Mouse (Mus musculus) neural tube, embryonic 15.5 days (tissue): ENCODE data around the gene Nupr1. TPM values are rescaled to one million over a fixed set of nuclear protein-coding genes. Genes with fewer than 3 reads are reported as not detected.

Experiments
- ATAC-seq: fragments of 200-750 bp; cut with Nextera tagmentation; 2 replicates; pipeline ENCODE4 v1.8.0; 2017; ENCODE audit warnings: mild to moderate bottlenecking, moderate TSS enrichment, moderate library complexity; ENCODE audit not compliant: low FRiP score
- H3K27ac ChIP-seq: fragments of 300-500 bp; sonication (generic); replicated peaks from 2 replicates; pipeline ENCODE4 v1.5.1; 2015; ENCODE audit warnings: mild to moderate bottlenecking, inconsistent platforms
- H3K27me3 ChIP-seq: fragments of 300-500 bp; sonication (generic); replicated peaks from 2 replicates; pipeline ENCODE4 v1.6.1; 2015; ENCODE audit warnings: inconsistent platforms
- H3K36me3 ChIP-seq: fragments of 300-500 bp; sonication (generic); 2 replicates; pipeline ENCODE4 v1.6.1; 2015; ENCODE audit warnings: inconsistent platforms
- H3K4me1 ChIP-seq: fragments of 300-500 bp; sonication (generic); 2 replicates; pipeline ENCODE4 v1.6.1; 2015; ENCODE audit warnings: inconsistent platforms
- H3K4me2 ChIP-seq: fragments of 300-500 bp; sonication (generic); 2 replicates; pipeline ENCODE4 v1.6.1; 2015; ENCODE audit warnings: inconsistent platforms, mild to moderate bottlenecking, moderate library complexity
- H3K4me3 ChIP-seq: fragments of 300-500 bp; sonication (generic); replicated peaks from 2 replicates; pipeline ENCODE4 v1.5.1; 2015; ENCODE audit warnings: mild to moderate bottlenecking, inconsistent platforms
- H3K9ac ChIP-seq: fragments of 300-500 bp; sonication (generic); replicated peaks from 2 replicates; pipeline ENCODE4 v1.6.1; 2015; ENCODE audit warnings: mild to moderate bottlenecking, inconsistent platforms
- H3K9me3 ChIP-seq: fragments of 300-500 bp; sonication (generic); replicated peaks from 2 replicates; pipeline ENCODE4 v1.6.1; 2016; ENCODE audit warnings: inconsistent platforms
- WGBS: fragments of 180-500 bp; shearing (Covaris S2); methylation state at CpG from one replicate; pipeline ENCODE4 v1.1.7; 2015; ENCODE audit warnings: mixed read lengths; 5-methylcytosine and 5-hydroxymethylcytosine counted together
- polyA plus RNA-seq: library from polyadenylated mRNA; unstranded; fragments of >200 nt; fragmentation: Nextera tagmentation; extraction: Ambion mirVana; gene quantifications from 2 replicates; pipeline ENCODE4 v1.2.1, GENCODE M21; 2015

Nupr1 gene
- polyA plus RNA-seq, 1 experiment from 2014 or later = 12.4 TPM

DNA sequence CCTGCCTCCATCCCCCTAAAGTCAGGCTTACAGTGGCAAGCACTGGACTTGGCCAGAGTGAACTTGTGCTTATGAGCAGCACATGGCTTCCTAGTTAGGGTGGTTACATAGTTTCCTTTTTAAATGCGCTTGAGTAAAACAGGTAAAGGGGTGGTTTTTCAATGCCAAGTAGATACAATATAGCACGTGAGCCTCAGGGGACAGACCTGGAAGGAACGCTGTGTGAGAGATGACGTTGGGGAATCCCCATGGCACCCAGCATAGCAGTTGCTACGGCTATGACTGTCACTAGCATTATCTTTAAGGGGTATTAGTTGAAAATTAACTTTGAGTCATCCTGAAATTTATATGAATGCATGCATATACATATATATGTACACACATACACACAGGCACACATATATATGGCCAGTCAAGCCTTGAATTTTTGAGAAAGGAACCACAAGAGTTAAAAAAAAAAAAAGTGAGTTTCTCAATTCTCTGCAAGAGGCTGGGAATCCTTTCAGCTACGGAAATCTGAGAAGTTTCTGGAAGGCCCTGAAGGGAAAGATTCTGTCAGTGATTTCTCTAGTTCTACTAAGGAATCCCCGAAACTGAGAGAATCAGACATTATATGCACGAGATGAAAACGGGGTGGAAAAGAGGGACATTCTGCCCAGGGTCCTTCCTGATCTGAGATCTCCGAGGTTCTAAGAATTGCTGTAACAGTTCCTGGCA lies 10.9 kb downstream of the Nupr1 start:
- Histone ChIP-seq H3K9ac (no peak overlapping the region), H3K4me3 (no peak overlapping the region), H3K9me3 (no peaks in the 10 kb centered on the region), H3K36me3 (no peaks in the 10 kb centered on the region), H3K27me3 (no peaks in the 10 kb centered on the region), H3K4me2 (no peak overlapping the region), H3K27ac (no peak overlapping the region), H3K4me1 (no peaks in the 10 kb centered on the region)
- WGBS = 84% methylated on average over 10 of the region's 10 CpGs
- ATAC-seq = no peak

DNA sequence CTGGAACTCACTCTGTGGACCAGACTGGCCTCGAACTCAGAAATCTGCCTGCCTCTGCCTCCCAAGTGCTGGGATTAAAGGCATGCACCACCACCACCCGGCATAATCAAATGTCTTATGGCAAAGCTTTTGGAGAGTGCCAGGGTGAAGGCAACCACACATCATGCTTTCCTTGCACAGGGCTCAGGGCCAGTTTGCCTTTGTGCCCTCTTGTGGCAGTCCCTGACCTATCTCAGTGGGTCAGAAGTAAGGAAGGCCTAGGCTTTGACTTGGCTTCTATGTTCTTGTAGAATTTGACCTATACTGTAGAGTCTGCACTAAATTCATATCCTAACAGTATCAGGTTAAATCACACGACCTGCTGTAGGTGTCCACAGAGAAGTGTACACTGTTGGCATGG lies 14.0 kb downstream of the Nupr1 start:
- no peaks in the 10 kb centered on the region for H3K4me1 ChIP-seq
- H3K9ac ChIP-seq = no peak overlapping the region
- H3K27me3 ChIP-seq = no peaks in the 10 kb centered on the region
- no peak overlapping the region for H3K27ac ChIP-seq
- 75% methylated on average over 3 of the region's 3 CpGs for WGBS
- no peak for ATAC-seq
- H3K36me3 ChIP-seq = no peaks in the 10 kb centered on the region
- H3K9me3 ChIP-seq = no peaks in the 10 kb centered on the region
- H3K4me2 ChIP-seq = no peak overlapping the region
- no peak overlapping the region for H3K4me3 ChIP-seq

DNA sequence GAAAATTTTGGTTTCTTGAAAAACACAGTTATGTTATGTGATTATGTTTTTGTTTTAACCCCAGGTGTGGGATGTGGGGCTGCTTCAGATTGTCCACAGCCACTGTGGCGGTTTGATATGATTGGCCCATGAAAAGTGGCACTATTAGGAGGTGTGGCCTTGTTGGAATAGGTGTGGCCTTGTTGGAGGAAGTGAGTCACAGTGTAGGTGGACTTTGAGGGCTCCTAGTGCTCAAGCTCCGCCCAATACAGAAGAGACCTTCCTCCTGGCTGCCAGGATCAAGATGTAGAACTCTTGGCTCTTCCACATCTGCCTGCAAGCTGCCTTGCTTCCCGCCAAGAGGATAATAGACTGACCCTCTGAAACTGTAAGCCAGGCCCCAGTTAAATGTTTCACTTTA lies 17.9 kb downstream of the Nupr1 start:
- 72% methylated on average over 3 of the region's 3 CpGs for WGBS
- no peak for ATAC-seq
- Histone ChIP-seq H3K9me3 (no peaks in the 10 kb centered on the region), H3K4me2 (no peak overlapping the region), H3K27ac (no peak overlapping the region), H3K4me3 (no peak overlapping the region), H3K4me1 (no peaks in the 10 kb centered on the region), H3K27me3 (no peaks in the 10 kb centered on the region), H3K36me3 (no peaks in the 10 kb centered on the region), H3K9ac (no peak overlapping the region)

DNA sequence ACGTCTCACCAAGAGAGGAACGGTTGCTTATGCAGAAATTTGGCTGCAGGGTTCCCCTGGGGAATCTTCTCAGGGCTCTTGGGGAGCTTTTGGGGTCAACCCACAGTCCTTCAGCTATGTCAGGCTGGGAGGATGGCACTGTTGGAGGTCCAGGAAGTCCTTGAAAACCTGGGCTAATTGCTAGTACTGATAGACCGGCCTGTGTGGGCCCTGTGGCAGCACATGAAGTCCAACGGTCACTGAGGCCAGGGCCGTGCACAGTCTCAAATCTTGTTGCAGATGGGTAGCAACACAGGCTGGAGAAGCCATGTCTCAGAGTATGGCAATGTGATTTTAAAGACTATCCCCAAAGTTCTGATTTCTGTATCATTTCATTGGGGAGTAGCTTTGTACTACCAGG lies 22.9 kb downstream of the Nupr1 start:
- no peak for ATAC-seq
- Histone ChIP-seq H3K4me3 (no peak overlapping the region), H3K9me3 (no peaks in the 10 kb centered on the region), H3K9ac (no peak overlapping the region), H3K4me1 (no peaks in the 10 kb centered on the region), H3K4me2 (no peak overlapping the region), H3K36me3 (no peaks in the 10 kb centered on the region), H3K27me3 (no peaks in the 10 kb centered on the region), H3K27ac (no peak overlapping the region)
- WGBS = 85% methylated on average over 5 of the region's 5 CpGs

DNA sequence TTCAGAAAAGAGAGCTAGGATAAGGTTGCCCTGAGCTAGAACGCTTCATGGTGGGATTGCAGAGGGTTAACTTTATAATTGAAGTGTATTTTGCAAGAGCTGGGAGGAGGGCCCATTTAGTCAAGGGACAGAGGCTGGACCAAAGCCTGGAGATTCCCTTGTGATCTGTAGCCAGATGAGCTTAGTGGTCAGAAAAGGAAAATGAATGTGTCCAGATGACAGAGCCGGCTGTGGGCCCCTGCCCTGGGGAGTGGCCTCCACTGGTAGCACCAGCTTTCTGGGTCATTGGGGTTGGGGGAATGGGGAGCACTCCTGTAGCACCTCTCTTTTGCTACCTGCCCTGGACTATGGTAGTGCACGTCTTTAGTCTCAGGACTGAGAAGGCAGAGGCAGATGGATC lies 23.6 kb downstream of the Nupr1 start:
- Histone ChIP-seq H3K4me2 (no peak overlapping the region), H3K4me3 (no peak overlapping the region), H3K4me1 (no peaks in the 10 kb centered on the region), H3K36me3 (no peaks in the 10 kb centered on the region), H3K9ac (no peak overlapping the region), H3K27me3 (no peaks in the 10 kb centered on the region), H3K9me3 (no peaks in the 10 kb centered on the region), H3K27ac (no peak overlapping the region)
- WGBS = 71% methylated on average over 3 of the region's 3 CpGs
- ATAC-seq = no peak

DNA sequence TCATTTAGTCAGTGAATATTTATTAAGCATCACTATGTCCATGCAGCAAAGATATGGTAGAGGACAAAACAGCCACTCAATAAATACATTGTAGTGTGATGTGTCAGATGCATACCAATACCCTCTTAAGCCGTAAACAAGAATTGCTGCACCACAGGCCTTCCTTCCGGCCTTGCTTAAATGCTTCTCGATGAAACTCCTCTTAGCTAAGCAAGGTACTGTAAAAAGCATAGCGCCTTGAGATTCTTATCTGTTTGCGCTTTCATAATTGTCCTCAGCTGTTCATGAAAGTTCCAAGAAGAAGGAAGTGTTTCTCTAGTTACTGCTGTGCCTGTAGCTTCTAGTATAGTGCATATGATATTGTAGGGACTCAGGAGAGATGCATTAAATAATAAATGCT lies 24.1 kb downstream of the Nupr1 start:
- H3K27ac ChIP-seq = no peak overlapping the region
- H3K4me1 ChIP-seq = no peaks in the 10 kb centered on the region
- ATAC-seq = no peak
- H3K36me3 ChIP-seq = no peaks in the 10 kb centered on the region
- no peak overlapping the region for H3K4me2 ChIP-seq
- WGBS = 70% methylated on average over 5 of the region's 5 CpGs
- no peaks in the 10 kb centered on the region for H3K27me3 ChIP-seq
- no peaks in the 10 kb centered on the region for H3K9me3 ChIP-seq
- H3K9ac ChIP-seq = no peak overlapping the region
- no peak overlapping the region for H3K4me3 ChIP-seq

DNA sequence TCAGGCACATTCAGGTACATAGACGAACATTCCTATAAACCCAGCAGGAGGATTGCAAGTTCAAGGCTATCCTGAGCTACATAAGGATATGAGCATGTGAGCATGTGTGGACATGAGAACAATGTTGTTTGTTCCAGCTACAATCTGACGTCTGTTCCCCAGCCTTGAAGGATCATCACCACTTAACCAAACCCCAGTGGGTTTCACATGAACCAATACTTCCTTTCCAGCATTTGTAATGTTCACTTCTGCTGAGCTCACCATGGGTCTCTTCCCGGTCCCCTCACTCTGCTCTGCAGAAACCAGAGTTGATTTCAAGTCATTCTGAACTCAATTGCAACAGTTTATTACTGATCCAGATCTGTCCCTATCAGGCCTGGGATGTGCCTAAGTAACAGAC lies 28.0 kb downstream of the Nupr1 start:
- no peaks in the 10 kb centered on the region for H3K27me3 ChIP-seq
- H3K36me3 ChIP-seq = no peaks in the 10 kb centered on the region
- H3K27ac ChIP-seq = no peak overlapping the region
- H3K4me1 ChIP-seq = no peaks in the 10 kb centered on the region
- no peak overlapping the region for H3K9ac ChIP-seq
- H3K4me3 ChIP-seq = no peak overlapping the region
- H3K4me2 ChIP-seq = no peak overlapping the region
- ATAC-seq = no peak
- H3K9me3 ChIP-seq = no peaks in the 10 kb centered on the region
- 75% methylated on average over 3 of the region's 3 CpGs for WGBS

DNA sequence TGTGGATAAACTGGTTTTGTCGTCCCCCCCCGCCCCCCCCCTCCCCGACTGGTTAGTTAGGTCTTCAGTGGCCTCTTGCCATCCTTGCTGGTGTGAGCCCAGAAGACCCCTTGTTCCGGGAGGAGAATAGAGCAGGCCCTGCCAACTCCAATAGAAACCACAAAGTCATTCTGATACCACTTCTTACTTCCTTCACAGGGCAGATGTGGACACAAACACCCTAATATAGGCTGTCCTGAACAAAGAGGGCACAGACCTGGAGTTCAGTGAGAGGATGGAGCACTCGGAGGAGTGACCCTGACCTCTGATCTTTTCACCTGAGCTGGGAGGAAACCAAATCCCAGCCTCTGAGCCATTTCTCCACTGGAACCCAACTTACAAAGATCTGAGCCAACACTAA lies 28.8 kb downstream of the Nupr1 start:
- Histone ChIP-seq H3K27ac (no peak overlapping the region), H3K4me1 (no peaks in the 10 kb centered on the region), H3K36me3 (no peaks in the 10 kb centered on the region), H3K4me3 (no peak overlapping the region), H3K4me2 (no peak overlapping the region), H3K27me3 (no peaks in the 10 kb centered on the region), H3K9ac (no peak overlapping the region), H3K9me3 (no peaks in the 10 kb centered on the region)
- no peak for ATAC-seq
- WGBS = 48% methylated on average over 5 of the region's 5 CpGs

DNA sequence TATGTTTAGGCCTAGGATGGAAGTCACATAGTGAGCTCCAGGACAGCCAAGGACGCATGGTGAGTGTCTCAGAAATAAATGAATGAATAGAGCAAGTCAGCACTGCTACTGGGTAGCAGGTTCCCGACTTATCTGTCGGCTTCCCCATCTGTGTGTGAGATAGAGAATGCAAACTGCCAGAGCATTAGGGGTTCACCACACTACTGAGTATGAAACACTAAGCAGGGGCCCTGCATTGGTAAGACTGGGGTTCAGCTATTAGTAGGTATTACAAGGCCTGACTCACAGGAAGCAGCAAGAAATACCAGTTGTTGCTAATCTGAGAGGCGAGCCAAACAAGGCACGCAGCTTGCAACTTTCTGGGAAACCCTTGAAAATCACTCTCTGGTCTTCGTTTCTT lies 31.7 kb downstream of the Nupr1 start:
- Histone ChIP-seq H3K9ac (no peak overlapping the region), H3K4me3 (no peak overlapping the region), H3K4me2 (no peak overlapping the region), H3K4me1 (no peaks in the 10 kb centered on the region), H3K36me3 (no peaks in the 10 kb centered on the region), H3K27ac (no peak overlapping the region), H3K27me3 (no peaks in the 10 kb centered on the region), H3K9me3 (no peaks in the 10 kb centered on the region)
- WGBS = 83% methylated on average over 6 of the region's 6 CpGs
- ATAC-seq = no peak

DNA sequence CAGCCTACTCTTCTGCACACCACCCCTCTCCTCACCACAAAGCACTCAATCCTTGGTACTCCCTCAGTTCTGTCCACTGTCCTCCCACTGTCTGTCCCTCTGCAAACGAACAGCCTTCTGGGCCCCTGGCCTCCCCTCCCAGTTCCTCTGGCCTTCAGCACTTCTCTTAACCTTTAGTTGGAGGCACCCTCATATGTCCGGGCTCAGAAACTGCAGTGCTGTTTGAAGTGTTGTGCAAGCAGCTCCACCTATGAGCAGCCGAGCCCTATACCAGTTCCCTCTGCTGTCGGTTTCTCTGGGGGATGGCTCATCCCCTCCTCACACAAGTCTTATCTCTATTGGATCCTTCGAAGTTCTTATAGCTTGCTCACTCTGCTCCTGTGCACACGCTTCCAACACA lies 34.2 kb downstream of the Nupr1 start:
- no peak overlapping the region for H3K4me3 ChIP-seq
- WGBS = 68% methylated on average over 6 of the region's 6 CpGs
- no peaks in the 10 kb centered on the region for H3K4me1 ChIP-seq
- no peak overlapping the region for H3K9ac ChIP-seq
- H3K4me2 ChIP-seq = no peak overlapping the region
- H3K36me3 ChIP-seq = no peaks in the 10 kb centered on the region
- no peak overlapping the region for H3K27ac ChIP-seq
- no peak for ATAC-seq
- H3K9me3 ChIP-seq = no peaks in the 10 kb centered on the region
- 0 out of 2 replicates have a peak, but pooled peaks cover 6% of the 10 kb centered on the region for H3K27me3 ChIP-seq

DNA sequence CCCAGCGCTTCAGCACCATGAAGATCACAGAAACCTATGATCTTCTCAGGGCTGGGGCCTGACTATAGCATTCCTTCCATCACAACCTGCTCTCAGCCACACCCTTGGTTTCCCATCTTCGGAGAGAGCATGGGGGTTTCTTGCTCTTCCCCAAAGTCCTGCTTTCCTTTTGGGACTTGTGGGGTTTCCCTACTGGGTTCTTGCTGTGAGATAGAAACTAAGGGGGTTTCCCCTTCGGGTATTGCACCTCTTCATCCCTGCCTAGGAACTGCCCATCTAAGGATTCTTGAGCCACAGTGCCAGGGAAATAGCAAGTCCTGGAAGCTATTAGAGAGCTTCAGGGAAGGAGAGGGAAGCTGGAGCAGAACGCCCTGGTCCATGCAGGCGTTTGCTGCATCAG lies 34.8 kb downstream of the Nupr1 start:
- no peak for ATAC-seq
- no peaks in the 10 kb centered on the region for H3K9me3 ChIP-seq
- no peak overlapping the region for H3K9ac ChIP-seq
- no peaks in the 10 kb centered on the region for H3K4me1 ChIP-seq
- 85% methylated on average over 5 of the region's 5 CpGs for WGBS
- no peak overlapping the region for H3K4me3 ChIP-seq
- no peaks in the 10 kb centered on the region for H3K36me3 ChIP-seq
- no peak overlapping the region for H3K4me2 ChIP-seq
- H3K27me3 ChIP-seq = 0 out of 2 replicates have a peak, but pooled peaks cover 6% of the 10 kb centered on the region
- H3K27ac ChIP-seq = no peak overlapping the region

DNA sequence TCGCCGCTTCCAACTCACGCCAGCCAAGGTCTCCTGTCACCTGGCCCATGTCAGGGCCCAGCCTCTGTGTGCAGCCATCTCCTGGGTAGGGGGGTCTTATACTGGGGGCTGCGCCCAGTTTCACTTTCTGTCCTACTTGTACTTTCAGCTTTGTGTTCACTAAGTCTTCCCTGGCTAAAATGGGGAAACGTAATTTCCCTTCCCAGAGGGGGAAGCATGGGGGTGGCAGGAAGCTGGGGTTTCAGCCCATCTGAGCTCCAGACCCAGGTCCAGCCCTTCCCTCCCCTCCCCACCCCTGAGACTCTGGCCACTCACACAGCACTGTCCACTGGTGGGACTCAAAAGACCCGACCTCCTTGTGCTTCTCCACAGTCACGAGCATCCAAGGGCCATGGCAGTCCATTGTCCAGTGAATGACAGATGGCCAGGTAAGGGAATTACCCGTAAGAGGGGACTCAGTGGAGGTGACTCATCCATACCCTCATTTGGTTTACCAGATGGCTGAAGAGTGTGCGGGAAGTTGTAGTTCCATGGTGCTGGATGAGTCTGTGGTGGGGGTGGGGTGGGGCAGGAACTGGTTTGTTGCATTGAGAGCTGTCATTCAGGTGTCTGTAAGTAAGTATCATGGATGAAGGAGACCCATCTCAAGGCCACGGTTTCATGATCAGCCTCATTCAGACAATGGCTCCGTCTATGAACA lies 35.6 kb downstream of the Nupr1 start, which contains the start of gene Il27:
TSS of gene Il27 (minus strand) at position 80 of the 700 bp plus-strand sequence.
- H3K4me3 ChIP-seq = no peak within 1 kb of the TSS
- no peak within 1 kb of the TSS for H3K4me2 ChIP-seq
- H3K9ac ChIP-seq = no peak within 1 kb of the TSS
- 84% methylated on average over 11 of the region's 11 CpGs for WGBS
- H3K9me3 ChIP-seq = no peaks in the 10 kb centered on the region
- ATAC-seq = no peak
- no peak within 1 kb of the TSS for H3K27ac ChIP-seq
- H3K27me3 ChIP-seq = 0 out of 2 replicates have a peak, but pooled peaks cover 6% of the 10 kb centered on the region
- H3K36me3 ChIP-seq = no peaks in the 10 kb centered on the region
- H3K4me1 ChIP-seq = no peaks in the 10 kb centered on the region
